Mouse (Mus musculus) urinary bladder, adult 2 months (tissue): ENCODE results near the gene Setd1b. TPM values are rescaled to one million over a fixed set of nuclear protein-coding genes. Genes with fewer than 3 reads are reported as not detected.

ENCODE experiments used
- DNase-seq: peaks from one replicate; pipeline ENCODE4 v3.0.0; 2022; ENCODE audit warnings: low spot score
- polyA plus RNA-seq: library from polyadenylated mRNA; depleted of rRNA; stranded (reverse); fragments of >200 nt; gene quantifications from 2 replicates; pipeline ENCODE4 v1.2.3, GENCODE M21; 2012

Setd1b gene
- polyA plus RNA-seq, 1 experiment = 3.1 TPM

DNA sequence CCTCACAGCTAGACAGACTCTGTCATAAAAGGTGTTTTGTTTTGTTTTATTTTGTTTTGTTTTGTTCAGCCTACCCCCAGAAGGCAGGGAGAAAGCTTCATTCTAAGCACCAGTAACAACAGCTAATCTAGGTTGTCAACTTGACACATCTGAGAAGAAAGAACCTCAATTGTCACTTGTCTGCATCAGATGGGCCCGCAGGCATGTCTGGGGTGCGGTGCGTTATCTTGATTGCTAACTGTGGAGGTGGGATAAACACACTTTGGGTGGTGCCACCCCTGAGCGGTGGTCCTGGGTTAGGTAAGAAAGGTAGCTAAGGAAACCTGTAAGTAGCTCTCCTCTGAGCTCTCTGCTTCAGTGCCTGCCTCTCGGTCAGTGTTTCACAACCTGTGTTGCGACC, 15.0 kb upstream of the Setd1b start:
- DNase-seq = no peak

GRCm38 (mm10) chr5:123128426-123129169, 13.4 kb upstream of the Setd1b start:
- DNase-seq = no peak

DNA sequence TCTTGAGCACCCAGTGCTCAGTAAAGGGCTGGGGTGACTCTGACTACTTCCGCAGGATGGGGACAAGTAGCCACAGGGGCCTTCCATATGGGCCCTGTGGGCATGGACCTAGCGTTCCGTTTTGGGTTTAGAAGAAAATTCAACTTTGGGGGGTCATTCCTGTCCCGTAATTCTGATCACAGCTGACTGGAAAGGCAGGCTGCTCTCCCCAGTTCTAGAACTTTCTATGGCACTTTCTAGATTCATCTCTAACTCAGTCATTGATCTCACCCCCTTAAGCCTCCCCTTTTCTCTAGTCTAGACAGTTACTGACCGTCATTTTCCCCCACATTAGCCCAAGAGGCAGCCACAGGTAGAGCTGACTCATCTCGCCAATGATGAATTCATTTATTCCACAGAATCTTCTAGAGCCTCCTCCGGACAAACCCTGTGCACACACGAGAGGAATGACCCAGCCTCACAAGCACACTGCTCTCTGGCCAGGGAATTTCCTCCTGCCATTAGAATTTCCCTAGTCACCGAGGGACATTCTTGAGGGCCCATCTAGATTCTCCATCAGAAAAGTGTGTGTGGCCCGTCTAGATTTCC, 12.7 kb upstream of the Setd1b start:
- no peak for DNase-seq

GRCm38 (mm10) chr5:123130030-123130813, 11.8 kb upstream of the Setd1b start:
- DNase-seq = no peak

DNA sequence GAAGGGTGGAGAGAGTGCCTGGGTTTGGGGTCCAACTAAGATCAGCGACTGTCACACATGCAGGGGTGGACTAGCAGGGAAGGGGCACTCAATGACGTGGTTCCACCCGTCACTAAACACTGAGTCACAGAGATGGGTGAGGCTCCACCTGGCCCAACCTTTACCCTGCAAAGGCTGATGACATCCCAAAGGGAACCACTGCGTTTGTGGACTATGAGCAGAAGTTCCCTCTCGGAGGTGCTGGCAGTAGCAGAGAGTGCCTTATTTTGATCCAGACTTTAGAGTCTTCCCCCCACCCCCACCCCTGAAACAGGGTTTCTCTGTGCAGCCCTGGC, 11.2 kb upstream of the Setd1b start:
- DNase-seq = no peak

DNA sequence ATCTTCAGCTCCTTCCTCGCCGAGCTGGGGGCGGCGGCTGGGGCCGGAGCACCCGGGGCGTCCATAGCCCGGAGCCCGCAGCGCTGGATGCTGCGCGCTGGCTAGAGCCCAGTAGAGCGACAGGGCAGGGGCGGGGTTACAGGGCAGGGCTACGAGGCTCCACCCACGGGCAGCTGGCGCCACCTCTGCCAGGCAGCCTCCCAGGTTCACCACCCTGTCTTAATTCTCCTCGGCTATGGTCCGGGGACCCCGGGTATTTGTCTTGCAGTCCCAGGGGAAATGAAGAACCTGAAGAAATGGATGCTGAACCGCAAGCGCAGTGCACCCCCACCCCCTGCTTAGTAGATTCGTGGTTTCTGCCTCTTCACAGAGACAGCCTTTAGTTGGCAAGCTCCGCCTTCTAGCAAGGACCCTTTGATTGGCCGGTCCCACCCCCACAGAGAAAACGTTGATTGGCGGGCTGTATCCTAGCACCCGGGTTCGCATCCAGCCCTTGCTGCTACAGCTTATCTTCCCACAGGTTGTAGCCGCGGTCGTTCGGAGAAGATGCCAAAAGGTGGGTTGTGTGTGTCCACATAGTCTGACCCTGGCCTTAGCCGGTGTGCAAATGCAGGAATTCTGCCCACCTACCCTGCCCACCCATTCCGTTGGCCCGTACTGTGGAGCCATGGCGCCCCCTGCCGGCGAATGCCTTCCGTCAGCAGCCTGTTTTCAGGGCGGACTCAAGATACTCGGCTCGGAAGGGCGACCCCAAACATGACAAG, 9.5 kb upstream of the Setd1b start, which contains the start of gene Rhof:
Rhof (minus strand) TSS at position 385 of the 764 bp plus-strand sequence.
- DNase-seq = peak; percentile 76

GRCm38 (mm10) chr5:123133083-123133783, 8.8 kb upstream of the Setd1b start:
- DNase-seq = peak; percentile 80

- no peak for DNase-seq
Measured at GRCm38 (mm10) chr5:123133784-123134143, 8.2 kb upstream of the Setd1b start.

GRCm38 (mm10) chr5:123134186-123134874, 7.7 kb upstream of the Setd1b start:
- DNase-seq = no peak

DNA sequence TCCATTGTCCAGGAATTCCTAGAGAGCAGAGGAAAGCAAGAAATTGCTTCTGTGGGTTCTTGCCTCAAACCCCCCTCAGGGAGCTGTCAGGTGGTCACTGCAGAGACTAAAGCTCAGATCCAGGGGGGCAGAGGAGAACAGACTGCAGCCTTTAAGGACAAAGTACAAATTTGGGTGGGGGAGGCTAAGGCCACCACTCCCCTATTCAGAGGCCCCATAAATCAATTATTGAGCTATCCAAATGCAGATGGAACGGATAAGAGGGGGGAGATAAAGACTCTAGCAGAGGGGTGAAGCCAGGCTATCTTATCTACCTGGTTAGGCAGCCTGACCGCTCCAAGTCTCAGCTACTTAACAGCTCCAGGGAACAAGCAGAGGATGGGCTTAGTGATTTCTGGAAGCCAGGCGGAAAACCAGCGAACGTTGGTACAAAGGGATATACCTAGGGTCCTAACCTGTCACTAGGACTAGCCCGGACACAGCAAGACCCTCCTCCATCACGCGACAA, 7.1 kb upstream of the Setd1b start:
- no peak for DNase-seq

DNA sequence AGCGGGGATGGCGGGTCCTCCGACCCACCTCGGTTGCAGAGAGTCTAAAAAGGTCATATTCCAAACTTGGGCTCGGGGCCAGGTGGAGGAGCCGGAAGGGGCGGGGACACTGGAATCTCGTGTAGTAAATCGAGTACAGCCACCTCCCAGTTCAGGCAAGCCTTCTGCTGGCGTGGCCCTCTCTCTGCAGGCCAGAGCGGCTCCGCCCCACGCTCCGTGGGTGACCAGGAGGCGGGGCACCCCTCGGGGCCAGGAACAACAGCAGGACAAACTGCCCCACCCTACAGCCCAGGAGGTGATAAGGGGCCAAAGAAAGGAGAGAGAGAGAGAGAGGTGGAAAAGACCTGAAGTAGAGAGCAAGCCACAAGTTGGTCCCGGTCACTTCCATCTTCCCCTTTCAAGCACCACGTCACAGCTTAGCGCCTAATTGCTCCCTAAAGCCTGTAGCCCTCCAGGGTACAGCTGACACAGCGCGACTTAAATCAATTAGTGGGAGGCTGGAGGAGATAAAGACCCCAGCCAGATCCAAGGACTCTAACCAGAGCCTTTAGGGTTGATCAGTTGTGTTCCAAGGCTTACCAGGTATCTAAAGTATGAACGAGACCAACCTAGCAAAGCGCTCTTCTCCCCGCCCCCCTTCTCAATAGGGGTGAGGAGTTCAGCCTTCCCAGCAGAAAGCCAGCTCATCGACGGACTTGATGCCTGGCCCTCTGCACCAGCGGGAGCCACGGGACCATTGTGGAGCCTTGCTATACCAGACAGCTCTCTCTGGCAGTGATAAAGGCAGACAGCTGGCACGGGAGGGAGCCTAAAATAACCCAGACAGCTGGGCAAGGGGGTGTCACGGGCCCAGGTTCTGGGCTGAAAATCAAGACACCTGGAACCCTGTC, 6.3 kb upstream of the Setd1b start:
- peak; percentile 79 for DNase-seq

DNA sequence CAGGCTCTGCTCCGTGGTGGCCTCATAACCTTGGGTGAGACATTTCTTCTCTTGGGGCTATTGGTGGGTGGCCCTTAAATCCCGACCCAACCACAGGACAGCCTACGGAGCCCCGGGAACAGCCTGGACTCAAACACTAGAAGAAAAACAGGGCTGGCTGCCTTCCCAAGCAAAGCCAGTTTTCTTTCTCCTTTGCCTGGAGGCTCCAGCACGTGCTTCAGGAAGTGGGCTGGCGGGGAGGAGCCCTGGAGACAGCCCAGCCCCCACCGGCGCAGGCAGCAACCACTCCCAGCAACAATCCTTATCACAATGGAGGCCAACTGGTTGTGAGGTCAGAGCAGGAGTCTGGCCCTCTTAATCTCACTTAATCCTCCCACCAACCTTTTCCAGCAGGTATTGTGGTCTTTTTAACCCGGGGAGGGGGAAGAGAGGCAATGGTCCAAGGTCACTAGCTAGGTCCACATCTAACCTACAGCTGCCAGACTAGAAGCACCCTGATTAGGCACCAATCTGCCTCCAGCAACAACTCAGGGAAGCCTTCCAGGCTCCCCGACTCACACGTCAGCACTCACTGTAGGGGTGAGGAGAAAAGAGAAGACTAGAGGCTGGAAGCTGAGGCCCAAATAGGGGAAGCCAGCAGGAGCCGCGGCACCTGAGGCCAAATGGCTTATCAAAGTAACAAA, 5.5 kb upstream of the Setd1b start:
- DNase-seq = peak; percentile 81

- peak; percentile 86 for DNase-seq
Measured at GRCm38 (mm10) chr5:123137044-123137909, 4.7 kb upstream of the Setd1b start.

DNA sequence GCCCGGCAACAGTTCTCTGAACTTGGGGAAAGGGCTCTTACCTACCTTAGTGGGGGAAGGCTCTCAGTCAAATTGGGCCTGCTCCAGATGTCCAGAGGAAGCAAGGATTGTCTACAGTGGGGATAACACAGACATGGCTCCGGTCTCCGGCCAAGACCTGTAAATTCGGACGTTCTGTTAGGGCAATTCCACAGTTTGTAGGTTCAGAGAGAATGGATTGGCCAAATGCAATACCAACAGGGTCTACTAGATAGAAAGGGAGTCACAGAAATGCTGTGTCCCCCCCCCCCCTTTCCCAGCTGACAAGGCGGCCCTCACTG, 4.1 kb upstream of the Setd1b start:
- no peak for DNase-seq

GRCm38 (mm10) chr5:123138230-123138911, 3.6 kb upstream of the Setd1b start:
- DNase-seq = peak; percentile 70

DNA sequence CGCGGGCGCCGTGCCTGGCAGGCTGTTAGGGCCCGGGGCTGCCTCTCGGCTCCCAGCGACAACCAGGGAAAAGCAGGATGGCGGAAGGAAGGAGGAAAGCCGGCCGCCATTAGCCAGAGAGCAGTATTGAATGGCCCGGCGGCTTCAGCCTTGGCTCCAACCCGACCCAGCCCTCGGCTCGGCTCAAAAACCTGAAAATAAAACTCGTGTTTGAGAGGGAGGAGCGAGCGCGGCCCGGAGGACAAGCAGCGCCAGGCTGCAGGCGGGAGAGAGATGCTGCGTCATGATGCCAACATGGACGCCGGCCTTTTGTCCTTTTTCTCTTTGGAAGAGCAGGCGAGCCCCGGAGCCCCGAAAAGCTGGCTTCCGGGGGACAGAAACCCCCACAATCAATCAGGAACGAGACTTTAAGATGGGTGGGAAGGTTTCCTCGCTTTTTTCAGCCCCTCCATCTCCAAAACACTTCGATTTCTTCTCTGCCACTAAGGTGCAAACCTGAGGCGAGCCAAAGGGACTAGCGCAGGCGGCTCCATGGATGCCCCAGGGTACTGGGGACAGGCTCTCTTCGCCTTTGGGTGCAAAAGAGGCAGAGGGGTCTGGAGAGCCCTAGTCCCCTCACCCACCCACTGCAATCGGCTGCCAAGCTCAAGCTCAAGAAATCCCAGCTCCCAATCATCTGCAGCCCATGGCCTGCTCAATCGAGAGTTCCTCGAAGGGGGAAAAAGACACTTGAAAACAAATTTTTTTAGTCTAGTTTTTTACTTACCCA, 2.9 kb upstream of the Setd1b start:
- DNase-seq = peak; percentile 74
